Mouse (Mus musculus): ENCODE data around the gene Olfr564. TPM values are rescaled to one million over a fixed set of nuclear protein-coding genes. Genes with fewer than 3 reads are reported as not detected.

Gene Olfr564
- not detected in 2 replicates for polyA plus RNA-seq (2015; fragmentation: Nextera tagmentation; extraction: Ambion mirVana)

- ATAC-seq: no peak
- no peak within 1 kb of the TSS for H3K9ac ChIP-seq (replicated peaks)
- no peaks in the 10 kb centered on the region for H3K27me3 ChIP-seq (ENCODE audit: insufficient read depth, low read length)
- no peak for DNase-seq
- no peaks in the 10 kb centered on the region for H3K9me3 ChIP-seq (ENCODE audit: low read length)
- H3K27ac ChIP-seq (ENCODE audit: low read depth): no peak within 1 kb of the TSS
- H3K4me1 ChIP-seq (ENCODE audit: insufficient read depth): no peaks in the 10 kb centered on the region
- no peak for TF ChIP-seq EP300 (IDR thresholded peaks at IDR 0.05; ENCODE audit: low read depth)
- TF ChIP-seq CTCF (IDR thresholded peaks at IDR 0.05; ENCODE audit: low read depth): no peak
- no peak within 1 kb of the TSS for H3K4me2 ChIP-seq (ENCODE audit: low read depth, low read length)
- no peaks in the 10 kb centered on the region for H3K36me3 ChIP-seq (replicated peaks; ENCODE audit: insufficient read depth, low read length)
- H3K4me3 ChIP-seq (ENCODE audit: low read depth, low read length): no peak within 1 kb of the TSS
Observed at GRCm38 (mm10) chr7:102803180-102803579, at the start of gene Olfr564. Olfr564 (plus strand) TSS chr7:102803480.

- Histone ChIP-seq H3K36me3 (replicated peaks; ENCODE audit: insufficient read depth, low read length) (no peaks in the 10 kb centered on the region), H3K4me3 (ENCODE audit: low read depth, low read length) (no peak within 1 kb of the TSS), H3K27ac (ENCODE audit: low read depth) (no peak within 1 kb of the TSS), H3K27me3 (ENCODE audit: insufficient read depth, low read length) (no peaks in the 10 kb centered on the region), H3K9me3 (ENCODE audit: low read length) (no peaks in the 10 kb centered on the region), H3K9ac (replicated peaks) (no peak within 1 kb of the TSS), H3K4me2 (ENCODE audit: low read depth, low read length) (no peak within 1 kb of the TSS), H3K4me1 (ENCODE audit: insufficient read depth) (no peaks in the 10 kb centered on the region)
- no peak for DNase-seq
- TF ChIP-seq CTCF (IDR thresholded peaks at IDR 0.05; ENCODE audit: low read depth) (no peak), EP300 (IDR thresholded peaks at IDR 0.05; ENCODE audit: low read depth) (no peak)
- no peak for ATAC-seq
- WGBS (ENCODE audit: insufficient replicate concordance): 73% methylated on average over 4 of the region's 4 CpGs
Observed at GRCm38 (mm10) chr7:102759266-102759665, 44.0 kb upstream of the Olfr564 start, which contains the start of the genes Olfr560 and Olfr78. Olfr560 (minus strand) TSS chr7:102759366. Olfr78 (minus strand) TSS chr7:102759471.

- no peaks in the 10 kb centered on the region for H3K4me1 ChIP-seq (ENCODE audit: insufficient read depth)
- no peaks in the 10 kb centered on the region for H3K36me3 ChIP-seq (replicated peaks; ENCODE audit: insufficient read depth, low read length)
- no peak for TF ChIP-seq EP300 (IDR thresholded peaks at IDR 0.05; ENCODE audit: low read depth)
- TF ChIP-seq CTCF (IDR thresholded peaks at IDR 0.05; ENCODE audit: low read depth): no peak
- H3K9me3 ChIP-seq (ENCODE audit: low read length): no peaks in the 10 kb centered on the region
- H3K27me3 ChIP-seq (ENCODE audit: insufficient read depth, low read length): no peaks in the 10 kb centered on the region
- no peak for ATAC-seq
- H3K4me2 ChIP-seq (ENCODE audit: low read depth, low read length): no peak within 1 kb of the TSS
- DNase-seq: no peak
- H3K4me3 ChIP-seq (ENCODE audit: low read depth, low read length): no peak within 1 kb of the TSS
- 30% methylated on average over 2 of the region's 2 CpGs for WGBS (ENCODE audit: insufficient replicate concordance)
- no peak within 1 kb of the TSS for H3K27ac ChIP-seq (ENCODE audit: low read depth)
- H3K9ac ChIP-seq (replicated peaks): no peak within 1 kb of the TSS
Observed at GRCm38 (mm10) chr7:102770921-102771320, 32.4 kb upstream of the Olfr564 start, which contains the start of gene Olfr561. Olfr561 (plus strand) TSS chr7:102771221.

Other genes starting within 250 kb of the Olfr564 start
- gene Trim21, start 238.0 kb upstream of the Olfr564 start, polyA plus RNA-seq (2015; fragmentation: Nextera tagmentation; extraction: Ambion mirVana): 0.42 and 0.64 TPM in 2 replicates
- not detected in 2 replicates for gene Olfr550, start 232.0 kb upstream of the Olfr564 start, polyA plus RNA-seq (2015; fragmentation: Nextera tagmentation; extraction: Ambion mirVana)
- not detected in 2 replicates for gene Olfr551, start 211.6 kb upstream of the Olfr564 start, polyA plus RNA-seq (2015; fragmentation: Nextera tagmentation; extraction: Ambion mirVana)
- gene Olfr552, start 205.7 kb upstream of the Olfr564 start, polyA plus RNA-seq (2015; fragmentation: Nextera tagmentation; extraction: Ambion mirVana): not detected in 2 replicates
- not detected in 2 replicates for gene Olfr553, start 185.3 kb upstream of the Olfr564 start, polyA plus RNA-seq (2015; fragmentation: Nextera tagmentation; extraction: Ambion mirVana)
- gene Olfr554, start 165.0 kb upstream of the Olfr564 start, polyA plus RNA-seq (2015; fragmentation: Nextera tagmentation; extraction: Ambion mirVana): not detected in 2 replicates
- not detected in 2 replicates for gene Olfr555, start 144.7 kb upstream of the Olfr564 start, polyA plus RNA-seq (2015; fragmentation: Nextera tagmentation; extraction: Ambion mirVana)
- gene Olfr556, start 138.6 kb upstream of the Olfr564 start, polyA plus RNA-seq (2015; fragmentation: Nextera tagmentation; extraction: Ambion mirVana): not detected in 2 replicates
- gene Trim68, start 116.2 kb upstream of the Olfr564 start, polyA plus RNA-seq (2015; fragmentation: Nextera tagmentation; extraction: Ambion mirVana): 1.4 and 1.7 TPM in 2 replicates
- gene Olfr557, start 107.6 kb upstream of the Olfr564 start, polyA plus RNA-seq (2015; fragmentation: Nextera tagmentation; extraction: Ambion mirVana): not detected in 2 replicates
- gene Olfr558, start 101.3 kb upstream of the Olfr564 start, polyA plus RNA-seq (2015; fragmentation: Nextera tagmentation; extraction: Ambion mirVana): 0.04 TPM in 1 of 2 replicates, not detected in the other
- not detected in 2 replicates for gene Olfr33, start 84.4 kb upstream of the Olfr564 start, polyA plus RNA-seq (2015; fragmentation: Nextera tagmentation; extraction: Ambion mirVana)
- gene Olfr559, start 76.0 kb upstream of the Olfr564 start, polyA plus RNA-seq (2015; fragmentation: Nextera tagmentation; extraction: Ambion mirVana): not detected in 2 replicates
- not detected in 2 replicates for gene Olfr560, start 44.1 kb upstream of the Olfr564 start, polyA plus RNA-seq (2015; fragmentation: Nextera tagmentation; extraction: Ambion mirVana)
- 0.04 TPM in 1 of 2 replicates, not detected in the other for gene Olfr78, start 44.0 kb upstream of the Olfr564 start, polyA plus RNA-seq (2015; fragmentation: Nextera tagmentation; extraction: Ambion mirVana)
- gene Olfr561, start 32.3 kb upstream of the Olfr564 start, polyA plus RNA-seq (2015; fragmentation: Nextera tagmentation; extraction: Ambion mirVana): not detected in 2 replicates
- gene Olfr566, start 55.3 kb downstream of the Olfr564 start, polyA plus RNA-seq (2015; fragmentation: Nextera tagmentation; extraction: Ambion mirVana): not detected in 2 replicates
- gene Olfr568, start 73.6 kb downstream of the Olfr564 start, polyA plus RNA-seq (2015; fragmentation: Nextera tagmentation; extraction: Ambion mirVana): not detected in 2 replicates
- not detected in 2 replicates for gene Olfr569, start 87.4 kb downstream of the Olfr564 start, polyA plus RNA-seq (2015; fragmentation: Nextera tagmentation; extraction: Ambion mirVana)
- gene Olfr570, start 91.1 kb downstream of the Olfr564 start, polyA plus RNA-seq (2015; fragmentation: Nextera tagmentation; extraction: Ambion mirVana): not detected in 2 replicates
- not detected in 2 replicates for gene Olfr571, start 114.1 kb downstream of the Olfr564 start, polyA plus RNA-seq (2015; fragmentation: Nextera tagmentation; extraction: Ambion mirVana)
- not detected in 2 replicates for gene Olfr572, start 120.9 kb downstream of the Olfr564 start, polyA plus RNA-seq (2015; fragmentation: Nextera tagmentation; extraction: Ambion mirVana)
- not detected in 2 replicates for gene Olfr573-ps1, start 139.1 kb downstream of the Olfr564 start, polyA plus RNA-seq (2015; fragmentation: Nextera tagmentation; extraction: Ambion mirVana)
- gene Olfr574, start 145.0 kb downstream of the Olfr564 start, polyA plus RNA-seq (2015; fragmentation: Nextera tagmentation; extraction: Ambion mirVana): not detected in 2 replicates
- not detected in 2 replicates for gene Olfr575, start 155.3 kb downstream of the Olfr564 start, polyA plus RNA-seq (2015; fragmentation: Nextera tagmentation; extraction: Ambion mirVana)
- gene Olfr576, start 159.2 kb downstream of the Olfr564 start, polyA plus RNA-seq (2015; fragmentation: Nextera tagmentation; extraction: Ambion mirVana): not detected in 2 replicates
- not detected in 2 replicates for gene Olfr577, start 172.5 kb downstream of the Olfr564 start, polyA plus RNA-seq (2015; fragmentation: Nextera tagmentation; extraction: Ambion mirVana)
- not detected in 2 replicates for gene Olfr578, start 185.8 kb downstream of the Olfr564 start, polyA plus RNA-seq (2015; fragmentation: Nextera tagmentation; extraction: Ambion mirVana)
- gene Olfr582, start 234.5 kb downstream of the Olfr564 start, polyA plus RNA-seq (2015; fragmentation: Nextera tagmentation; extraction: Ambion mirVana): not detected in 2 replicates
- not detected in 2 replicates for gene Olfr583, start 247.8 kb downstream of the Olfr564 start, polyA plus RNA-seq (2015; fragmentation: Nextera tagmentation; extraction: Ambion mirVana)